Mouse (Mus musculus) kidney, postnatal 0 days (tissue): ENCODE measurements around the gene Mrpl38. TPM values are rescaled to one million over a fixed set of nuclear protein-coding genes. Genes with fewer than 3 reads are reported as not detected.

ENCODE experiments used
- ATAC-seq: fragments of 200-750 bp; cut with Nextera tagmentation; replicated peaks from 2 replicates; pipeline ENCODE4 v1.8.0; 2017; ENCODE audit warnings: low read depth, moderate number of reproducible peaks, moderate TSS enrichment, moderate library complexity; ENCODE audit not compliant: low FRiP score
- DNase-seq: peaks from one replicate; pipeline ENCODE4 v3.0.0-alpha.2; 2016; ENCODE audit warnings: low spot score
- H3K27ac ChIP-seq: fragments of 300-500 bp; sonication (generic); 2 replicates; pipeline ENCODE4 v1.5.1; 2014; ENCODE audit warnings: mild to moderate bottlenecking
- H3K27me3 ChIP-seq: fragments of 300-500 bp; sonication (generic); 2 replicates; pipeline ENCODE4 v1.6.1; 2014; ENCODE audit warnings: low read length, mixed read lengths; ENCODE audit not compliant: insufficient read depth
- H3K36me3 ChIP-seq: fragments of 300-500 bp; sonication (generic); 2 replicates; pipeline ENCODE4 v1.6.1; 2014; ENCODE audit warnings: low read length, mixed read lengths; ENCODE audit not compliant: insufficient read depth
- H3K4me1 ChIP-seq: fragments of 300-500 bp; sonication (generic); replicated peaks from 2 replicates; pipeline ENCODE4 v1.6.1; 2014; ENCODE audit warnings: antibody characterized with exemption, low read length, mixed read lengths; ENCODE audit not compliant: insufficient read depth
- H3K4me2 ChIP-seq: fragments of 300-500 bp; sonication (generic); 2 replicates; pipeline ENCODE4 v1.6.1; 2014; ENCODE audit warnings: mild to moderate bottlenecking, low read length, moderate library complexity, mixed read lengths
- H3K4me3 ChIP-seq: fragments of 300-500 bp; sonication (generic); replicated peaks from 2 replicates; pipeline ENCODE4 v1.5.1; 2014; ENCODE audit warnings: low read depth, low read length
- H3K9ac ChIP-seq: fragments of 300-500 bp; sonication (generic); 2 replicates; pipeline ENCODE4 v1.6.1; 2014; ENCODE audit warnings: low read depth, low read length
- H3K9me3 ChIP-seq: fragments of 300-500 bp; sonication (generic); replicated peaks from 2 replicates; pipeline ENCODE4 v1.6.1; 2016; ENCODE audit warnings: low read length, inconsistent platforms, mixed read lengths
- CTCF ChIP-seq: IDR thresholded peaks from 2 replicates; pipeline ENCODE4 v1.5.1; 2016; ENCODE audit warnings: antibody characterized with exemption, low read depth, mild to moderate bottlenecking, moderate library complexity
- WGBS: fragments of 180-500 bp; shearing (Covaris S2); extraction: QIAGEN DNeasy Blood & Tissue Kit; methylation state at CpG from one replicate; pipeline ENCODE4 v1.1.7; 2014; 5-methylcytosine and 5-hydroxymethylcytosine counted together
- polyA plus RNA-seq: library from polyadenylated mRNA; unstranded; fragments of >200 nt; fragmentation: Nextera tagmentation; extraction: Ambion mirVana; gene quantifications from 2 replicates; pipeline ENCODE4 v1.2.1, GENCODE M21; 2015

Gene Mrpl38
- polyA plus RNA-seq, 1 experiment from 2014 or later = 81.1 TPM

- Histone ChIP-seq H3K4me2 (peak overlapping the region; percentile 1; the same call in 1 of the 2 replicates), H3K36me3 (no peaks in the 10 kb centered on the region; the same call in 1 of the 2 replicates), H3K9ac (peak overlapping the region; percentile 5; the same call in 1 of the 2 replicates), H3K27ac (peak overlapping the region; percentile 83), H3K4me3 (no peak overlapping the region), H3K9me3 (no peaks in the 10 kb centered on the region), H3K27me3 (no peaks in the 10 kb centered on the region), H3K4me1 (peaks cover 70% of the 10 kb centered on the region)
- peak; percentile 79 for DNase-seq
- ATAC-seq = peak; percentile 53
- WGBS = 24% methylated on average over 14 of the region's 14 CpGs
- TF ChIP-seq CTCF = no peak
These were observed 34.5 kb downstream of the Mrpl38 start for GRCm38 (mm10) chr11:116104006-116104646.

GRCm38 (mm10) chr11:116103572-116103971 lies 35.1 kb downstream of the Mrpl38 start:
- H3K9ac ChIP-seq = peak overlapping the region; percentile 5; the same call in 1 of the 2 replicates
- H3K4me3 ChIP-seq = no peak overlapping the region
- H3K4me2 ChIP-seq = no peak overlapping the region
- H3K27me3 ChIP-seq = no peaks in the 10 kb centered on the region
- peaks cover 74% of the 10 kb centered on the region for H3K4me1 ChIP-seq
- H3K9me3 ChIP-seq = no peaks in the 10 kb centered on the region
- 62% methylated on average over 12 of the region's 12 CpGs for WGBS
- no peak for ATAC-seq
- no peak for DNase-seq
- H3K27ac ChIP-seq = peak overlapping the region; percentile 83
- H3K36me3 ChIP-seq = no peaks in the 10 kb centered on the region; the same call in 1 of the 2 replicates
- TF ChIP-seq CTCF = no peak

GRCm38 (mm10) chr11:116102472-116102871 lies 36.2 kb downstream of the Mrpl38 start:
- Histone ChIP-seq H3K9ac (no peak overlapping the region; the same call in 1 of the 2 replicates), H3K27me3 (no peaks in the 10 kb centered on the region), H3K36me3 (no peaks in the 10 kb centered on the region; the same call in 1 of the 2 replicates), H3K4me2 (no peak overlapping the region), H3K27ac (peak overlapping the region; percentile 95), H3K4me1 (peaks cover 68% of the 10 kb centered on the region), H3K9me3 (no peaks in the 10 kb centered on the region), H3K4me3 (no peak overlapping the region)
- DNase-seq (no peak), ATAC-seq (no peak)
- no peak for TF ChIP-seq CTCF
- WGBS = 46% methylated on average over 3 of the region's 4 CpGs

- no peak for ATAC-seq
- DNase-seq = peak; percentile 38
- no peaks in the 10 kb centered on the region for H3K9me3 ChIP-seq
- peaks cover 67% of the 10 kb centered on the region for H3K4me1 ChIP-seq
- peak overlapping the region; percentile 38 for H3K4me2 ChIP-seq
- no peak overlapping the region for H3K4me3 ChIP-seq
- peak overlapping the region; percentile 95 for H3K27ac ChIP-seq
- 38% methylated on average over 11 of the region's 11 CpGs for WGBS
- TF ChIP-seq CTCF = no peak
- H3K36me3 ChIP-seq = no peaks in the 10 kb centered on the region; the same call in 1 of the 2 replicates
- H3K27me3 ChIP-seq = no peaks in the 10 kb centered on the region
- H3K9ac ChIP-seq = peak overlapping the region; percentile 44
These were observed 36.7 kb downstream of the Mrpl38 start for GRCm38 (mm10) chr11:116101931-116102381.

- Histone ChIP-seq H3K27me3 (no peaks in the 10 kb centered on the region), H3K4me2 (peak overlapping the region; percentile 38; the same call in 1 of the 2 replicates), H3K4me1 (peaks cover 57% of the 10 kb centered on the region), H3K27ac (peak overlapping the region; percentile 95), H3K4me3 (no peak overlapping the region), H3K9me3 (no peaks in the 10 kb centered on the region), H3K9ac (0 out of 2 replicates have a peak overlapping the region, but pooled peaks have one; percentile 10), H3K36me3 (no peaks in the 10 kb centered on the region; the same call in 1 of the 2 replicates)
- TF ChIP-seq CTCF = no peak
- WGBS = 61% methylated on average over 7 of the region's 7 CpGs
- ATAC-seq (no peak), DNase-seq (no peak)
These were observed 37.8 kb downstream of the Mrpl38 start for GRCm38 (mm10) chr11:116100839-116101238.

GRCm38 (mm10) chr11:116100385-116100784 lies 38.3 kb downstream of the Mrpl38 start:
- Histone ChIP-seq H3K27ac (peak overlapping the region; percentile 95), H3K9ac (peak overlapping the region; percentile 10; the same call in 1 of the 2 replicates), H3K9me3 (no peaks in the 10 kb centered on the region), H3K4me1 (peaks cover 55% of the 10 kb centered on the region), H3K4me3 (no peak overlapping the region), H3K4me2 (peak overlapping the region; percentile 38), H3K27me3 (no peaks in the 10 kb centered on the region), H3K36me3 (no peaks in the 10 kb centered on the region)
- DNase-seq (peak; percentile 41), ATAC-seq (no peak)
- no peak for TF ChIP-seq CTCF
- 57% methylated on average over 6 of the region's 6 CpGs for WGBS
